Mouse (Mus musculus) inflammation-experienced regulatory T-cells, adult 6 months (primary cell): ENCODE results near the gene Zfp451. TPM values are rescaled to one million over a fixed set of nuclear protein-coding genes. Genes with fewer than 3 reads are reported as not detected.

Experiments used
- ATAC-seq: one replicate; pipeline ENCODE4 v1.8.0; 2017
- polyA plus RNA-seq, 3 experiments: library from polyadenylated mRNA; unstranded; fragments of 100-300 nt; shearing (Covaris generic); gene quantifications; one replicate each; pipeline ENCODE4 v1.2.1; 2017

Gene Zfp451
- polyA plus RNA-seq, 3 experiments from 2014 or later, result 11.7 to 14.1 (median 12.8) TPM

- ATAC-seq, result no peak
Observed at GRCm38 (mm10) chr1:33712026-33712425, 102.4 kb downstream of the Zfp451 start.

Other genes with a start within 250 kb of the Zfp451 start
- gene Prim2, start 144.8 kb downstream of the Zfp451 start, polyA plus RNA-seq, result 10 to 100 TPM; 19.3 to 43.6 (median 26.0) TPM
- 1 to 10 TPM; 6.7 to 7.5 (median 6.8) TPM for gene Rab23, start 94.7 kb downstream of the Zfp451 start, polyA plus RNA-seq
- gene Bag2, start 56.8 kb downstream of the Zfp451 start, polyA plus RNA-seq, result 1 to 10 TPM; 1.7 to 4.5 (median 2.0) TPM
- gene Bend6, start 93.2 kb upstream of the Zfp451 start, polyA plus RNA-seq, result 1 to 10 TPM in 2 of 3 experiments, under 1 TPM in 1; 0.96 to 8.0 (median 2.4) TPM
- gene Dst, start 93.6 kb upstream of the Zfp451 start, polyA plus RNA-seq, result 10 to 100 TPM; 18.1 to 31.7 (median 20.6) TPM